Mouse (Mus musculus) stomach, postnatal 0 days (tissue): ENCODE results near the gene Ciz1. TPM values are rescaled to one million over a fixed set of nuclear protein-coding genes. Genes with fewer than 3 reads are reported as not detected.

Experiments used
- ATAC-seq: fragments of 200-750 bp; cut with Nextera tagmentation; 2 replicates; pipeline ENCODE4 v1.8.0; 2017; ENCODE audit not compliant: low FRiP score, low TSS enrichment
- DNase-seq: peaks from one replicate; pipeline ENCODE4 v3.0.0-alpha.2; 2016; ENCODE audit warnings: low spot score
- H3K27ac ChIP-seq: fragments of 300-500 bp; sonication (generic); replicated peaks from 2 replicates; pipeline ENCODE4 v1.5.1; 2014; ENCODE audit warnings: mild to moderate bottlenecking, control low read depth
- H3K27me3 ChIP-seq: fragments of 300-500 bp; sonication (generic); 2 replicates; pipeline ENCODE4 v1.6.1; 2014; ENCODE audit warnings: low read length; ENCODE audit not compliant: control insufficient read depth, insufficient read depth
- H3K36me3 ChIP-seq: fragments of 300-500 bp; sonication (generic); 2 replicates; pipeline ENCODE4 v1.6.1; 2014; ENCODE audit warnings: low read length, mixed read lengths; ENCODE audit not compliant: control insufficient read depth, insufficient read depth
- H3K4me1 ChIP-seq: fragments of 300-500 bp; sonication (generic); replicated peaks from 2 replicates; pipeline ENCODE4 v1.6.1; 2014; ENCODE audit warnings: antibody characterized with exemption; ENCODE audit not compliant: control insufficient read depth, insufficient read depth
- H3K4me2 ChIP-seq: fragments of 300-500 bp; sonication (generic); replicated peaks from 2 replicates; pipeline ENCODE4 v1.6.1; 2014; ENCODE audit warnings: low read depth, mild to moderate bottlenecking, control low read depth, moderate library complexity
- H3K4me3 ChIP-seq: fragments of 300-500 bp; sonication (generic); 2 replicates; pipeline ENCODE4 v1.5.1; 2014; ENCODE audit warnings: low read depth, low read length, control low read depth
- H3K9ac ChIP-seq: fragments of 300-500 bp; sonication (generic); 2 replicates; pipeline ENCODE4 v1.6.1; 2014; ENCODE audit warnings: mild to moderate bottlenecking, low read length, control low read depth, mixed read lengths
- H3K9me3 ChIP-seq: fragments of 300-500 bp; sonication (generic); 2 replicates; pipeline ENCODE4 v1.6.1; 2016; ENCODE audit warnings: low read length; ENCODE audit not compliant: control insufficient read depth
- CTCF ChIP-seq: IDR thresholded peaks from 2 replicates; pipeline ENCODE4 v1.5.1; 2016; ENCODE audit warnings: antibody characterized with exemption, low read depth, mild to moderate bottlenecking, moderate library complexity
- EP300 ChIP-seq: optimal IDR thresholded peaks from 2 replicates; pipeline ENCODE3; 2016; ENCODE audit warnings: antibody characterized with exemption
- WGBS: fragments of 180-500 bp; shearing (Covaris S2); extraction: QIAGEN DNeasy Blood & Tissue Kit; methylation state at CpG from one replicate; pipeline ENCODE4 v1.1.7; 2014; 5-methylcytosine and 5-hydroxymethylcytosine counted together
- polyA plus RNA-seq: library from polyadenylated mRNA; unstranded; fragments of >200 nt; fragmentation: Nextera tagmentation; extraction: Ambion mirVana; gene quantifications from 2 replicates; pipeline ENCODE4 v1.2.1, GENCODE M21; 2015

The Ciz1 gene
- polyA plus RNA-seq, 1 experiment from 2014 or later: 14.0 TPM

DNA sequence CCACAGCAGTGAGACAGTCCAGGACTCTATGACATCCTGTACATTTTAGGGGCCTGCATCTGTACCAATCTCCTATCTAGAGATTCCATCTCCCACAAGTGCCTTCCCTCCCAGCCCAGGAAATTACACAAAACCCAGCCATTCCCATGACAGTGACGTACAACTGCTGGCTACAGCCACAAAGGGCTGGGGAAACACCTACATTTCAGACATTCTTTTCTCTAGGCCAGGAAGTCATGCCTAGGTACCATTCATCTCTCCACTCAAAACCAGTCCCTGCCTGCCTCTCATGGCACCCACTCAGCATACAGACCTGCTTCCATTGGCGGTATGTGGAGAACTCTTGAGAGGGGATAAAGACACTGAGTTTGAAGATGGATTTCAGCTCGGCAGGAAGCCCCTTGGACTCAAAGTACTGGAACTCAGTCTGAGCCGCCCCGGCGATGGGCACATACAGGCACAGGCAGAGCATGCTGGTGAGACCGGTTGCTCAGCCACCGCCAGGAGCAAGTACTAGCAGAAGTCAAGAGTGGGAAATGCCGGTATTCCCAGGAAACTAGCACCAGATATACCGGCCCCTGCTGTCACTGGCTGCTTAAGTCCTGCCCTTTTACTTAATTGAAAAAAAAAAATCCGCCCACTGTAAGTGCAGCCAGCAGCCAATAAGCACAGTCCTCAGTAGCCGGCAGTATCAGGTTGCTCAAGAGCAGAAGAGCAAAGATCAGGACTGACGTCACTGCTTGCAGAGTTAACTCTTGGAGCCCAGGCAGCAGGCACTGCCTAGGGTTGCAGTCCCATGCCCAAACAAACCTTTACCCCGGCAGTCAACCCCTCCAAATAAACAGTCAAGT, 71.6 kb downstream of the Ciz1 start:
- TF ChIP-seq EP300 (peak; percentile 84), CTCF (peak; percentile 46)
- H3K9ac ChIP-seq: peak overlapping the region; percentile 54; the same call in 1 of the 2 replicates
- H3K36me3 ChIP-seq: peaks cover 9% of the 10 kb centered on the region
- peak overlapping the region; percentile 43 for H3K4me3 ChIP-seq
- no peaks in the 10 kb centered on the region for H3K27me3 ChIP-seq
- peak; percentile 80 for DNase-seq
- H3K4me1 ChIP-seq: peaks cover 9% of the 10 kb centered on the region
- ATAC-seq: peak; percentile 85
- WGBS: 1% methylated on average over 14 of the region's 14 CpGs
- H3K4me2 ChIP-seq: peak overlapping the region; percentile 72
- H3K9me3 ChIP-seq: no peaks in the 10 kb centered on the region
- H3K27ac ChIP-seq: peak overlapping the region; percentile 93

DNA sequence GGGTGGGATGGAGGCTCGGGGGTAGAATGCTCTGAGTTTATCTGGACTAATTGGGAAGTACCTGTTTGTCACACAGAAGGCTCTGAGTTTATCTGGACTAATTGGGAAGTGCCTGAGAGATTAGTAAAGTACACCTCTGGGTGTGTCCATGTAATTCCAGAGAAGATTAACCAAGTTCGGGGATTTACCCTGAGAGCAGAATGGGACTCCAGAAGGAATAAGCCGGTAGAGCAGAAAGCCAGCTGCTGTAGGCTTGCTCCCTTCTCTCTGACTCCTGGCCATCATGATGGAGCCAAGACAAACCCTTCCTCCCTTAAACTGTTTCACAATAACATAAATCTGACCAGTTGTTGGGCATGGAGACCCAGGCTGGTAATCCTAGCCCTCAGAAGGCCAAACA, 72.7 kb downstream of the Ciz1 start:
- no peak overlapping the region for H3K4me2 ChIP-seq
- 23% methylated on average over 3 of the region's 3 CpGs for WGBS
- ATAC-seq: no peak

DNA sequence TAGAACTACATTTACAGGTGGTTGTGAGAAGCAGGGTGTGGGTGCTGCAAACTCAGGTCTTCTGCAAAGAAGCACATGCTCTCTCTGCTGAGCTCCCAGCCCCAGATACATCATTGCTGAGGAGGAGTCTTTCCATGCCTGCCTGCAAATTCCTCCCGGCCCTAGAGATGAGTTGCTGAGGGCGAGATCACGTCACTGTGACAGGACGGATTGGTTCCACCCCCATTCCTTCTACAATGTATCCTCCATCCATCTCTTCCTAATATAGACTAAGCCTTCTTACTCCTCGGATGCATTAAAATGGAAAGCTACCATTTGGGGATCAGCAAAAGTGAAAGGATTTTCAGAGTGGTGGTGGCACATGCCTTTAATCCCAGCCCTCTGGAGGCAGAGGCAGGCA, 73.4 kb downstream of the Ciz1 start:
- 52% methylated on average over 5 of the region's 5 CpGs for WGBS
- ATAC-seq (no peak; the same call in 1 of the 2 replicates), DNase-seq (no peak)
- no peak overlapping the region for H3K9ac ChIP-seq
- H3K4me2 ChIP-seq: no peak overlapping the region
- no peaks in the 10 kb centered on the region for H3K27me3 ChIP-seq
- no peak for TF ChIP-seq EP300
- peaks cover 12% of the 10 kb centered on the region for H3K4me1 ChIP-seq
- H3K9me3 ChIP-seq: no peaks in the 10 kb centered on the region
- H3K4me3 ChIP-seq: no peak overlapping the region
- peak overlapping the region; percentile 93 for H3K27ac ChIP-seq
- H3K36me3 ChIP-seq: no peaks in the 10 kb centered on the region

More for the DNA sequence above, 72.7 kb downstream of the Ciz1 start:
- no peak for DNase-seq
- H3K4me3 ChIP-seq: no peak overlapping the region
- H3K4me1 ChIP-seq: peaks cover 12% of the 10 kb centered on the region
- H3K9ac ChIP-seq: no peak overlapping the region; the same call in 1 of the 2 replicates
- TF ChIP-seq EP300 (no peak), CTCF (no peak)
- no peaks in the 10 kb centered on the region for H3K9me3 ChIP-seq
- peaks cover 3% of the 10 kb centered on the region; the same call in 1 of the 2 replicates for H3K36me3 ChIP-seq
- H3K27me3 ChIP-seq: no peaks in the 10 kb centered on the region
- peak overlapping the region; percentile 93 for H3K27ac ChIP-seq

DNA sequence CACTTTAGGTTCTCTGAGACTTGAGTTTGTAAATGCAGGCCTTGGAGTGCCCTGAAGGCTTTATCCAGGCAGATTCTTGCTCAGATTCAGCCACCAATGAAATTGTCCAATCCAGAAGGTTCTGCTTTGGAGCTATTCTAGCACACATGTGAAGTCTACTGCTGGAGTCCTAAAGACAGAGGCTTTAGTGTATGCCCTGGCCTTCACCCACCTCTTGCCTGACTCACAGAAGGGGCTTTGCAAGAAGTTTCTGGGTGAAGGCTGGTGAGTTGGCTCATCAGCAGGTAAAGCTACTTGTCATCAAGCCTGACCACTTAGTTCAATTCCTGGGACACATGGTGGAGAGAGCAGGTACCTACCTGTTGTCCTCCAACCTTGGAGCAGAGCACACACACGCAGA, 74.0 kb downstream of the Ciz1 start:
- Histone ChIP-seq H3K36me3 (no peaks in the 10 kb centered on the region), H3K4me2 (no peak overlapping the region), H3K9ac (no peak overlapping the region), H3K4me1 (peaks cover 12% of the 10 kb centered on the region), H3K9me3 (no peaks in the 10 kb centered on the region), H3K27ac (peak overlapping the region; percentile 69; the same call in 1 of the 2 replicates), H3K4me3 (no peak overlapping the region), H3K27me3 (no peaks in the 10 kb centered on the region)
- no peak for ATAC-seq
- WGBS: 90% methylated on average over 1 of the region's 1 CpGs
- TF ChIP-seq CTCF (no peak), EP300 (no peak)
- no peak for DNase-seq

GRCm38 (mm10) chr2:32427720-32428119, 75.6 kb downstream of the Ciz1 start:
- Histone ChIP-seq H3K27ac (peak overlapping the region; percentile 82), H3K4me2 (no peak overlapping the region), H3K4me3 (no peak overlapping the region), H3K9ac (no peak overlapping the region), H3K9me3 (no peaks in the 10 kb centered on the region), H3K27me3 (no peaks in the 10 kb centered on the region), H3K36me3 (no peaks in the 10 kb centered on the region), H3K4me1 (peaks cover 8% of the 10 kb centered on the region)
- peak; percentile 8; the same call in 1 of the 2 replicates for ATAC-seq
- WGBS: 53% methylated on average over 5 of the region's 5 CpGs
- peak; percentile 15; the same call in 1 of the 2 replicates for TF ChIP-seq CTCF
- no peak for TF ChIP-seq EP300
- peak; percentile 55 for DNase-seq

- Histone ChIP-seq H3K4me2 (peak overlapping the region; percentile 34), H3K4me3 (no peak overlapping the region; the same call in 1 of the 2 replicates), H3K9ac (no peak overlapping the region), H3K9me3 (no peaks in the 10 kb centered on the region), H3K27ac (peak overlapping the region; percentile 82), H3K27me3 (no peaks in the 10 kb centered on the region), H3K4me1 (peaks cover 4% of the 10 kb centered on the region), H3K36me3 (no peaks in the 10 kb centered on the region)
- DNase-seq: peak; percentile 85
- ATAC-seq: peak; percentile 91
- WGBS: 21% methylated on average over 8 of the region's 8 CpGs
- no peak for TF ChIP-seq EP300
- no peak for TF ChIP-seq CTCF
These were observed 76.2 kb downstream of the Ciz1 start for GRCm38 (mm10) chr2:32428262-32428722.
